Mouse (Mus musculus) liver, embryonic 18 days (tissue): ENCODE measurements around the gene Otud3. TPM values are rescaled to one million over a fixed set of nuclear protein-coding genes. Genes with fewer than 3 reads are reported as not detected.

ENCODE experiments used
- polyA plus RNA-seq: library from polyadenylated mRNA; depleted of rRNA; stranded (reverse); fragments of >200 nt; gene quantifications from 2 replicates; pipeline ENCODE4 v1.2.3, GENCODE M21; 2012; rRNA removed

Otud3 gene
- polyA plus RNA-seq, result 1.6 and 2.1 TPM in 2 replicates

DNA sequence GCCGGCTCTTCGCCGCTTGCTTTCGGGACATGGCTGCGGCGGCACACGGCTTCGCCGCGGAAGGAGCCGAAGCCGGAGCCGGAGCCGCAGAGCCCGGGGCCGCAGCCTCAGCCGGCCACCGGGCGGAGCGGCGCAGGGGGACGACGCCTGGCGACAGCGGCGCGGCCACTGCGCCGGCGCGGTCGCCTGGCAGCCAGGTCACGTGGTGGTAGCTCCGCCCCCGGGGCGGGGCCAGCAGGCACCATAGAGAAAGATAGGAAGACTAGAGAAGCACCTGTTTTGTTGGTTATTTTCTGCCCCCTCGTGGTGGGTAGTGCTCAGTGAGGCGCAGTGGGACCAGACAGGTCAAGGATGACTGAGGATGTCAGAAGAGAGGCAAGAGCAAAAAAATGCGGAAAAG is at the start of gene Otud3:
TSS of gene Otud3 (minus strand) at position 149 of the 400 bp plus-strand sequence.

DNA sequence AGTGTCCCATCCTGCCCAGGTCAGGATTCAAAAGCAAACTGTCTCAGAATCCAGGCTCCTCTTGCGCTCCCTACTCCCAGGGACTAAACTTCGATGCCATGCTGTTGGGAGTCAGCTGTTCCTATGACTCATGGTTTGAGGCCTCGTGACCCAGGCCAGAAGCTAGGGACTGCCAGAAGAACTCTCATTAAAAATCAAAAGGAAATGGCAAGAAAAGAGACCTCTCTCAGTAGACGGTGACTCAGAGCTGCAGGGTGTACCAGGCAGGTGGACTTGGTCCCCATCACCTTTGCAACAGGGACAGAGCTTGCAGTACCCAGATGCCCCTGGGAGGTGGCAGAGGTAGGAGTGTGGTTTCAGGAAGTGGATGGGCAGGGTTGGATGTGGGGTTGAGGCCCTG is 36.0 kb downstream of the Otud3 start, which contains the start of gene Pla2g2e:
TSS of gene Pla2g2e (plus strand) at position 212 of the 400 bp plus-strand sequence.

DNA sequence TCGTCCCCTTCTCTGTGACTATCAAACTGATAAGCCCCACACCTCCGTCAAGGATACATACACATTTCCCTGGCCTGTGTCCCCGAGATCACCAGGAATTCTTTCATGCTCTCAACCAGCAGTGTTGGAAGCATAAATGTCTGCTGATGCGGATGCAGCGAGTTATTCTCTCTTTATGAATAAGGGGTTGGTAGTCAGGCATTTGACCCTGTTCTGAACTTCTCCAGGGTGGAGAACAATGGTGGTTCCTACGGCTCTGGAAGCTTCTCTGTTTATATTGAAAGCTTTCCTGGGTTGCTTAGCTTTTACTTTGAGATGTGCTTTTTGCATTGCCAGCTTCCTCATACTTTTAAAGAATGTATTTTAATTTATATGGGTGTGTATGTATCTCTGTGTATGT is 39.9 kb downstream of the Otud3 start, which contains the start of gene Gm13030:
TSS of gene Gm13030 (minus strand) at position 101 of the 400 bp plus-strand sequence.

DNA sequence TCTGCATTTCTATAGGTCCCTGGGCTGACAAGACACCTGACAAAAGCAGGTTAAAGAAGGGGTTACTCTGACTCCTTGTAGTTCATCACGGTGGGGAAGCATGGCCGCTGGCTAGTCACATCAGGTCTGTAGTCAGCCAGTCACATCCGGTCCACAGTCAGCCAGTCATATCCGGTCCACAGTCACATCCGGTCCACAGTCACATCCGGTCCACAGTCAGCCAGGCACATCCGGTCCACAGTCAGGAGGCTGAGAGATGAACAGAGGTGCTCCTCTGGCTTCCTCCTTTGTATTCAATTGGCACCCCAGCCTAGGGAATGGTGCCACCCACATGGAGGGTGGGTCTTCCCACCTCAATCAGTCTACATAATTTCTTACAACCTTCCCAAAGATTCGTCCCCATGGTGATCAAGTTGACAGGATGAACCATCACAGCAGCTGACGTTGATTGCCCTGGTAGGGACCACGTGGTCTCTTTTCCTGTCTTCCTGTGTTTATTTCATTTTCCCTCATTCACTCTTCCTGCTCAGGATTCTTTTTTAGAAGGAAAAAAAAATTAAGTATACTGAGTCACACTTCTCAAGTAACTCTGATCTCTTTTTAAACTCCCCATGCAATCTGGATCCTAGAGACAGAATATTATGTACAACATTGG is 50.3 kb downstream of the Otud3 start, which contains the start of gene Pla2g5:
TSS of gene Pla2g5 (minus strand) at position 139 of the 655 bp plus-strand sequence.

Other genes with a start within 250 kb of the Otud3 start
- gene Pla2g2c, start 189.2 kb downstream of the Otud3 start, polyA plus RNA-seq, result 0.02 TPM in 1 of 2 replicates, not detected in the other
- gene Ubxn10, start 176.8 kb downstream of the Otud3 start, polyA plus RNA-seq, result 0.06 and 0.10 TPM in 2 replicates
- gene Pla2g2f, start 156.3 kb downstream of the Otud3 start, polyA plus RNA-seq, result 0.01 and 0.02 TPM in 2 replicates
- gene Pla2g2d, start 138.2 kb downstream of the Otud3 start, polyA plus RNA-seq, result 0.05 and 0.06 TPM in 2 replicates
- 0.05 TPM in 1 of 2 replicates, not detected in the other for gene Pla2g5, start 50.5 kb downstream of the Otud3 start, polyA plus RNA-seq
- gene Gm13030, start 40.0 kb downstream of the Otud3 start, polyA plus RNA-seq, result not detected in 2 replicates
- gene Pla2g2e, start 36.0 kb downstream of the Otud3 start, polyA plus RNA-seq, result not detected in 2 replicates
- gene Rnf186, start 53.2 kb upstream of the Otud3 start, polyA plus RNA-seq, result 1.5 and 2.1 TPM in 2 replicates
- gene Tmco4, start 58.9 kb upstream of the Otud3 start, polyA plus RNA-seq, result 4.7 and 4.8 TPM in 2 replicates
- gene Htr6, start 161.6 kb upstream of the Otud3 start, polyA plus RNA-seq, result not detected in 2 replicates
- gene Nbl1, start 179.0 kb upstream of the Otud3 start, polyA plus RNA-seq, result 2.4 and 2.5 TPM in 2 replicates
- gene Minos1, start 217.2 kb upstream of the Otud3 start, polyA plus RNA-seq, result 79.1 and 89.4 TPM in 2 replicates